Comparison of ENCODE assay signal across 8 mouse cellular contexts in the genomic region with DNA sequence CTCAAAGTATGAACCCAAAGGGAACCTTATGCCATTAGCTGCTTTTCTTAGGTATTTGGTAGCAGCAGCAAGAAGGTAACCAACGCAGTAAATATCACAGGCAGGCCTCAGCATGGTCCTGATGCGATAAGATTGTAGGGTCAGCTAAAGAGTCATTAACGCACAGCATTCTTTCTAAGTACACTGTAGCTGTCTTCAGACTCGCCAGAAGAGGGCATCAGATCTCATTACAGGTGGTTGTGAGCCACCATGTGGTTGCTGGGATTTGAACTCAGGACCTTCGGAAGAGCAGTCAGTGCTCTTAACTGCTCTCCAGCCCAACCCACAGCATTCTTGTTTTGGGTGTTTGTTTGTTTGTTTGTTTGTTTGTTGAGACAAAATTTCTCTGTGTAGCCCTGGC. TPM values are rescaled to one million over a fixed set of nuclear protein-coding genes. Genes with fewer than 3 reads are reported as not detected.
DNase-seq lines count a peak whose midpoint lies in the region; ATAC-seq and TF ChIP-seq lines count a peak whose summit lies in the region.
"Not testable (repeated sequence)": the region's sequence is repeated elsewhere in the genome, so short reads cannot be mapped to it uniquely, and the experiment has no call there.

No protein-coding gene starts in this region.

- not testable (repeated sequence) for TF ChIP-seq EP300 in CH12.LX (IDR thresholded peaks at IDR 0.05; ENCODE audit: low read length); liver, postnatal 0 days (IDR thresholded peaks at IDR 0.05; ENCODE audit: low read depth)

- not testable (repeated sequence) for H3K27ac ChIP-seq in CH12.LX (ENCODE audit: insufficient read depth, low read depth); kidney, postnatal 0 days; liver, postnatal 0 days (ENCODE audit: low read depth)
- H3K27ac ChIP-seq in embryonic facial prominence, embryonic 12.5 days, result peak overlapping the region; percentile 77; the same call in 1 of the 2 replicates
- peak overlapping the region; percentile 91 for H3K27ac ChIP-seq in heart, embryonic 11.5 days (ENCODE audit: low read depth, low read length)
- H3K27ac ChIP-seq in heart, embryonic 16.5 days (ENCODE audit: low read length), result peak overlapping the region; percentile 96
- H3K27ac ChIP-seq in intestine, embryonic 14.5 days (ENCODE audit: low read depth), result peak overlapping the region; percentile 92
- peak overlapping the region; percentile 84 for H3K27ac ChIP-seq in stomach, embryonic 15.5 days

- dilution Hi-C loops in CH12.LX (cut with MboI; ENCODE audit: extremely low pct_ligation_motif_present, extremely low pct_unique_long_range_greater_than_20kb, low sequenced_read_pairs), result not testable (repeated sequence)

- TF ChIP-seq RAD21 in CH12.LX (IDR thresholded peaks at IDR 0.05; ENCODE audit: low read depth, low read length), result not testable (repeated sequence)

- H3K27me3 ChIP-seq in CH12.LX (replicated peaks); embryonic facial prominence, embryonic 12.5 days; heart, embryonic 11.5 days (ENCODE audit: control insufficient read depth, insufficient read depth, low read length); heart, embryonic 16.5 days (ENCODE audit: control insufficient read depth, insufficient read depth, low read length); intestine, embryonic 14.5 days (replicated peaks; ENCODE audit: control insufficient read depth, insufficient read depth, low read length); kidney, postnatal 0 days (ENCODE audit: insufficient read depth, low read length); liver, postnatal 0 days (ENCODE audit: insufficient read depth, low read length); stomach, embryonic 15.5 days (replicated peaks): not testable (repeated sequence)

- H3K4me1 ChIP-seq in CH12.LX (ENCODE audit: control insufficient read depth in 1 of 2, insufficient read depth in 2 of 2), result peaks cover 7 to 26% of the 10 kb centered on the region in 2 experiments
- peaks cover 20% of the 10 kb centered on the region for H3K4me1 ChIP-seq in embryonic facial prominence, embryonic 12.5 days
- peaks cover 30% of the 10 kb centered on the region for H3K4me1 ChIP-seq in heart, embryonic 11.5 days (ENCODE audit: control insufficient read depth, insufficient read depth, low read length)
- peaks cover 20% of the 10 kb centered on the region for H3K4me1 ChIP-seq in heart, embryonic 16.5 days (ENCODE audit: control insufficient read depth, insufficient read depth, low read length)
- H3K4me1 ChIP-seq in intestine, embryonic 14.5 days (replicated peaks; ENCODE audit: control insufficient read depth, insufficient read depth, low read length), result peaks cover 20% of the 10 kb centered on the region
- H3K4me1 ChIP-seq in kidney, postnatal 0 days (replicated peaks; ENCODE audit: insufficient read depth, low read length); liver, postnatal 0 days (ENCODE audit: insufficient read depth): not testable (repeated sequence)
- peaks cover 16% of the 10 kb centered on the region for H3K4me1 ChIP-seq in stomach, embryonic 15.5 days

- not testable (repeated sequence) for H3K4me3 ChIP-seq in CH12.LX (replicated peaks in 1 of 3; ENCODE audit: low read depth in 2 of 3, low read length in 2 of 3, poor library complexity in 1 of 3); embryonic facial prominence, embryonic 12.5 days; heart, embryonic 11.5 days (ENCODE audit: low read depth, low read length); heart, embryonic 16.5 days (ENCODE audit: low read length); intestine, embryonic 14.5 days (ENCODE audit: low read depth, low read length); kidney, postnatal 0 days (replicated peaks; ENCODE audit: low read depth, low read length); liver, postnatal 0 days (ENCODE audit: low read depth, low read length); stomach, embryonic 15.5 days (replicated peaks)

- TF ChIP-seq POLR2A in CH12.LX (IDR thresholded peaks at IDR 0.05; ENCODE audit: low read depth, low read length), result not testable (repeated sequence)

- not testable (repeated sequence) for H3K9ac ChIP-seq in CH12.LX (ENCODE audit: insufficient read depth, low read depth); embryonic facial prominence, embryonic 12.5 days; heart, embryonic 11.5 days (ENCODE audit: low read depth, low read length); intestine, embryonic 14.5 days (ENCODE audit: low read length); kidney, postnatal 0 days (ENCODE audit: low read depth, low read length); liver, postnatal 0 days (replicated peaks); stomach, embryonic 15.5 days
- peak overlapping the region; percentile 57; the same call in 1 of the 2 replicates for H3K9ac ChIP-seq in heart, embryonic 16.5 days (ENCODE audit: low read length)

- peak; percentile 17 for DNase-seq in CH12.LX (ENCODE audit: extremely low read depth)
- DNase-seq in intestine, embryonic 14.5 days (ENCODE audit: low spot score); kidney, postnatal 0 days (ENCODE audit: low spot score); liver, postnatal 0 days: not testable (repeated sequence)

- peaks cover 44 to 87% of the 10 kb centered on the region in 2 experiments for H3K36me3 ChIP-seq in CH12.LX (replicated peaks in 1 of 2; ENCODE audit: control insufficient read depth in 1 of 2, insufficient read depth in 1 of 2, low read length in 1 of 2)
- not testable (repeated sequence) for H3K36me3 ChIP-seq in embryonic facial prominence, embryonic 12.5 days; heart, embryonic 11.5 days (ENCODE audit: control insufficient read depth, insufficient read depth, low read length); heart, embryonic 16.5 days (ENCODE audit: control insufficient read depth, insufficient read depth); intestine, embryonic 14.5 days (ENCODE audit: control insufficient read depth, insufficient read depth, low read length); kidney, postnatal 0 days (ENCODE audit: insufficient read depth, low read length); liver, postnatal 0 days (replicated peaks; ENCODE audit: insufficient read depth, low read length); stomach, embryonic 15.5 days

- WGBS in embryonic facial prominence, embryonic 12.5 days, result 81% methylated on average over 5 of the region's 5 CpGs
- 83% methylated on average over 5 of the region's 5 CpGs for WGBS in heart, embryonic 11.5 days (ENCODE audit: insufficient replicate concordance)
- 80% methylated on average over 5 of the region's 5 CpGs for WGBS in heart, embryonic 16.5 days
- 88% methylated on average over 5 of the region's 5 CpGs for WGBS in intestine, embryonic 14.5 days
- WGBS in kidney, postnatal 0 days, result 88% methylated on average over 5 of the region's 5 CpGs
- 77% methylated on average over 5 of the region's 5 CpGs for WGBS in liver, postnatal 0 days (ENCODE audit: insufficient replicate concordance)
- 89% methylated on average over 5 of the region's 5 CpGs for WGBS in stomach, embryonic 15.5 days

- not testable (repeated sequence) for H3K79me2 ChIP-seq in CH12.LX (replicated peaks; ENCODE audit: control insufficient read depth, extremely low read depth, insufficient read depth, poor library complexity, severe bottlenecking)

- in situ Hi-C loops in CH12.LX (cut with MboI; ENCODE audit: low pct_ligation_motif_present, low pct_unique_long_range_greater_than_20kb, low sequenced_read_pairs), result loop anchor here (25.0 kb wide), 1 partner anchor 519 kb away; a partner anchor contains a TSS

- ATAC-seq in embryonic facial prominence, embryonic 12.5 days (ENCODE audit: insufficient number of reproducible peaks, insufficient read depth, low FRiP score, low TSS enrichment); heart, embryonic 11.5 days (replicated peaks; ENCODE audit: insufficient number of reproducible peaks, low FRiP score, low TSS enrichment); heart, embryonic 16.5 days (replicated peaks; ENCODE audit: extremely low read depth, insufficient read depth, low FRiP score); intestine, embryonic 14.5 days (replicated peaks; ENCODE audit: low FRiP score, low TSS enrichment, low read depth); kidney, postnatal 0 days (replicated peaks; ENCODE audit: low FRiP score, low read depth); liver, postnatal 0 days; stomach, embryonic 15.5 days (ENCODE audit: insufficient read depth, low FRiP score, low read depth): not testable (repeated sequence)

- peak in 1 of 2 experiments; percentile 45; a peak in 2 of 4 replicates for TF ChIP-seq CTCF in CH12.LX (conservative IDR thresholded peaks at IDR 0.05 in 1 of 2, IDR thresholded peaks at IDR 0.05 in 1 of 2; ENCODE audit: low read depth in 2 of 2, low read length in 2 of 2)
- peak; percentile 37 for TF ChIP-seq CTCF in kidney, postnatal 0 days (IDR thresholded peaks at IDR 0.05; ENCODE audit: low read depth)
- TF ChIP-seq CTCF in liver, postnatal 0 days (IDR thresholded peaks at IDR 0.05; ENCODE audit: low read depth), result peak; percentile 32

- not testable (repeated sequence) for H3K4me2 ChIP-seq in CH12.LX (ENCODE audit: insufficient read depth, low read depth, poor library complexity, severe bottlenecking); embryonic facial prominence, embryonic 12.5 days (replicated peaks); heart, embryonic 11.5 days; heart, embryonic 16.5 days (ENCODE audit: low read depth, low read length); intestine, embryonic 14.5 days (ENCODE audit: low read length); kidney, postnatal 0 days (ENCODE audit: low read length); liver, postnatal 0 days (ENCODE audit: low read depth, low read length); stomach, embryonic 15.5 days

- H3K9me3 ChIP-seq in CH12.LX (replicated peaks; ENCODE audit: low read length); embryonic facial prominence, embryonic 12.5 days; heart, embryonic 11.5 days (replicated peaks; ENCODE audit: control insufficient read depth, low read length); heart, embryonic 16.5 days (replicated peaks; ENCODE audit: control insufficient read depth, low read length); intestine, embryonic 14.5 days (ENCODE audit: control insufficient read depth, low read length); kidney, postnatal 0 days (replicated peaks; ENCODE audit: low read length); liver, postnatal 0 days (ENCODE audit: low read length); stomach, embryonic 15.5 days: not testable (repeated sequence)

RNA-seq across cellular contexts. Expression of a gene that starts 23.9 kb away (rescaled TPM):
- total RNA-seq in CH12.LX (2012; rRNA removed), result 55.9 and 58.5 TPM in 2 replicates
- 82.8 and 85.0 TPM in 2 replicates for total RNA-seq in CH12.LX (2014; rRNA removed)
- 45.0 and 54.5 TPM in 2 replicates for polyA plus RNA-seq in CH12.LX (2012; ENCODE audit: insufficient read length, low read depth)
- polyA plus RNA-seq in embryonic facial prominence, embryonic 12.5 days (2016; fragmentation: Nextera tagmentation; extraction: Ambion mirVana), result 90.2 and 90.4 TPM in 2 replicates
- polyA plus RNA-seq in heart, embryonic 11.5 days (2014; fragmentation: Nextera tagmentation; extraction: Ambion mirVana), result 51.0 and 74.8 TPM in 2 replicates
- polyA plus RNA-seq in heart, embryonic 16.5 days (2015; fragmentation: Nextera tagmentation; extraction: Ambion mirVana), result 63.5 and 70.5 TPM in 2 replicates
- polyA plus RNA-seq in intestine, embryonic 14.5 days (2014; fragmentation: Nextera tagmentation; extraction: Ambion mirVana), result 69.2 and 72.1 TPM in 2 replicates
- polyA plus RNA-seq in kidney, postnatal 0 days (2015; fragmentation: Nextera tagmentation; extraction: Ambion mirVana), result 61.1 and 68.4 TPM in 2 replicates
- polyA plus RNA-seq in liver, postnatal 0 days (2015; fragmentation: Nextera tagmentation; extraction: Ambion mirVana), result 14.1 and 15.4 TPM in 2 replicates
- 61.7 and 68.8 TPM in 2 replicates for polyA plus RNA-seq in stomach, embryonic 15.5 days (2015; fragmentation: Nextera tagmentation; extraction: Ambion mirVana)
